Comparison of ENCODE assay signal across 9 mouse cellular contexts in the genomic region with DNA sequence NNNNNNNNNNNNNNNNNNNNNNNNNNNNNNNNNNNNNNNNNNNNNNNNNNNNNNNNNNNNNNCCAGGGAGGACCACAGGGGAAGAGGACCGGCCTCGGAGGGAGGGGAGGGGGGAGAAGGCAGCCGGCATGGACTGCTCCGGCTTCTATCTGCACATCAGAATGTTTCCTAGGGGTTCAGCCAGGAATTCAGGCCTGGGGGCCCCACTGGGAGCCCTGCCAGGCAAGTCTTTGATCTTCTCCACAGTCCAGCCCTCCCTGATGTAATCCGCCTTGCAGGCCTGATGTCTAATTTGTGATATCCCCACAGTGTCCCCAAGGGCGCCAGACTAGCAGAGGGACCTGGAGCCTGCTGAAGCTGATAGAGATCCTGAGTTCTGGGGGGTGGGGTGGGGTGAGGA. TPM values are rescaled to one million over a fixed set of nuclear protein-coding genes. Genes with fewer than 3 reads are reported as not detected.
DNase-seq lines count a peak whose midpoint lies in the region; ATAC-seq lines count a peak whose summit lies in the region.
"Had no signal": no experiment of that assay in that cellular context is flagged by ENCODE, and none has a peak within 500 bp of the region (broad histone marks: within the 10 kb centered on the region; RNA-seq: fewer than 3 reads in every experiment).

No protein-coding gene starts in this region.

- peak; percentile 19 to 32 for DNase-seq in cerebellum, postnatal 14 days
- no peak for DNase-seq in cerebellum, postnatal 25 days
- DNase-seq in lung, postnatal 10 days, result peak; percentile 54
- DNase-seq in lung, postnatal 14 days, result no peak
- no peak for DNase-seq in ovary, adult 18-20 months (ENCODE audit: low spot score)
- no peak for DNase-seq in layer of hippocampus, adult 8-10 months (ENCODE audit: low spot score in 2 of 2)

- H3K27me3 ChIP-seq in embryonic facial prominence, embryonic 15.5 days, result no peaks in the 10 kb centered on the region
- peaks cover 52% of the 10 kb centered on the region for H3K27me3 ChIP-seq in midbrain, embryonic 13.5 days

- no peak overlapping the region for H3K9ac ChIP-seq in embryonic facial prominence, embryonic 15.5 days
- no peak overlapping the region for H3K9ac ChIP-seq in midbrain, embryonic 13.5 days (replicated peaks)

- ATAC-seq in embryonic facial prominence, embryonic 15.5 days (ENCODE audit: insufficient number of reproducible peaks, low FRiP score, low TSS enrichment, low read depth), result peak; percentile 77
- peak; percentile 79 for ATAC-seq in midbrain, embryonic 13.5 days
- ATAC-seq: inflammation-experienced regulatory T-cells, adult 6 months had no signal

- no peak overlapping the region for H3K4me3 ChIP-seq in embryonic facial prominence, embryonic 15.5 days (replicated peaks)
- H3K4me3 ChIP-seq in midbrain, embryonic 13.5 days (replicated peaks), result no peak overlapping the region

- H3K9me3 ChIP-seq in embryonic facial prominence, embryonic 15.5 days (replicated peaks), result no peaks in the 10 kb centered on the region
- no peaks in the 10 kb centered on the region for H3K9me3 ChIP-seq in midbrain, embryonic 13.5 days

- 25% methylated on average over 6 of the region's 6 CpGs for WGBS in embryonic facial prominence, embryonic 15.5 days
- 5% methylated on average over 6 of the region's 6 CpGs for WGBS in midbrain, embryonic 13.5 days

- H3K27ac ChIP-seq in embryonic facial prominence, embryonic 15.5 days (replicated peaks), result no peak overlapping the region
- H3K27ac ChIP-seq in midbrain, embryonic 13.5 days, result no peak overlapping the region

- no peaks in the 10 kb centered on the region for H3K36me3 ChIP-seq in embryonic facial prominence, embryonic 15.5 days
- H3K36me3 ChIP-seq in midbrain, embryonic 13.5 days, result no peaks in the 10 kb centered on the region

- H3K4me2 ChIP-seq in embryonic facial prominence, embryonic 15.5 days (replicated peaks), result no peak overlapping the region
- H3K4me2 ChIP-seq in midbrain, embryonic 13.5 days (replicated peaks), result no peak overlapping the region

- peaks cover 20% of the 10 kb centered on the region for H3K4me1 ChIP-seq in embryonic facial prominence, embryonic 15.5 days
- peaks cover 6% of the 10 kb centered on the region for H3K4me1 ChIP-seq in midbrain, embryonic 13.5 days (replicated peaks)

RNA-seq across cellular contexts. Expression of a gene that starts 57.1 kb away (rescaled TPM):
- 38.8 and 42.1 TPM in 2 replicates for polyA plus RNA-seq in embryonic facial prominence, embryonic 15.5 days (2015; fragmentation: Nextera tagmentation; extraction: Ambion mirVana)
- polyA plus RNA-seq in midbrain, embryonic 13.5 days (2015; fragmentation: Nextera tagmentation; extraction: Ambion mirVana), result 1.6 and 2.3 TPM in 2 replicates
- 1 to 10 TPM; 2.2 to 3.4 (median 2.6) TPM for total RNA-seq in layer of hippocampus, adult 8-10 months (2022)

Comparison
In these comparisons a context has a peak if more than half of its experiments do, and no peak if none do; other contexts are left out.
1. DNase-seq: peak in cerebellum, postnatal 14 days (2 of 2) and lung, postnatal 10 days (single experiment); none in cerebellum, postnatal 25 days (0 of 2), lung, postnatal 14 days (single experiment), ovary, adult 18-20 months (single experiment) and layer of hippocampus, adult 8-10 months (0 of 2).
2. RNA of a gene that starts 57.1 kb away (polyA plus RNA-seq): 38.8 to 42.1 TPM in embryonic facial prominence, embryonic 15.5 days; 1.6 to 2.3 TPM in midbrain, embryonic 13.5 days; every median in the first group is over 10 times any median in the second.